ENCODE assay signal across 16 mouse cellular contexts in the genomic region with DNA sequence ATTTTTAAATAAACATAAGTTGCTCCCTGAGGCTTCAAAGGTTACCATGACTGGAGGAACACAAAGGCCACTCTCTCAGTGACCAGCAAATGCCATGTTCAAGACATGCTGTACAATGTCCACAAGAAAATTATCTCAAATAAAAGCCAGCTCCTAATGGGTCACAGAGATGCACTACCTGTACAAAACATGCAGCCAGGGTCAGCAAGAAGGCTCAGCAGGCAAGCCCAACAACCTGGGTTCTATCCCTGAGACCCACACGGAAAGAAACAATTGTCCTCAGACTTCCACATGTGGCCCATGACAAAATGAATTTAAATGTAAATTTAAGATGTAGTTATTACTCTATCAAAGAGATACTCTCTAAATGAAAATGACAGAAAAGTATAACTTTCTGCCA. TPM values are rescaled to one million over a fixed set of nuclear protein-coding genes. Genes with fewer than 3 reads are reported as not detected.
A peak's percentile ranks its signal among the peaks of the same experiment; 100 is the strongest.
DNase-seq lines count a peak whose midpoint lies in the region; ATAC-seq and TF ChIP-seq lines count a peak whose summit lies in the region.
"Had no signal": no experiment of that assay in that cellular context is flagged by ENCODE, and none has a peak within 500 bp of the region (broad histone marks: within the 10 kb centered on the region; RNA-seq: fewer than 3 reads in every experiment).

No protein-coding gene starts in this region.

- no peaks in the 10 kb centered on the region for H3K27me3 ChIP-seq in kidney, adult 2 months (replicated peaks; ENCODE audit: control insufficient read depth, insufficient read depth, low read length)
- H3K27me3 ChIP-seq in intestine, embryonic 15.5 days (replicated peaks), result no peaks in the 10 kb centered on the region
- no peaks in the 10 kb centered on the region for H3K27me3 ChIP-seq in liver, embryonic 13.5 days
- H3K27me3 ChIP-seq in stomach, embryonic 15.5 days (replicated peaks), result no peaks in the 10 kb centered on the region
- H3K27me3 ChIP-seq in hindbrain, embryonic 11.5 days (ENCODE audit: control insufficient read depth, insufficient read depth, low read length), result no peaks in the 10 kb centered on the region
- H3K27me3 ChIP-seq: forebrain, embryonic 15.5 days; neural tube, embryonic 12.5 days had no signal

- TF ChIP-seq POLR2A in kidney, adult 2 months (IDR thresholded peaks at IDR 0.05; ENCODE audit: low read depth, low read length), result no peak

- no peak overlapping the region for H3K9ac ChIP-seq in intestine, embryonic 15.5 days
- H3K9ac ChIP-seq in liver, embryonic 13.5 days, result peak overlapping the region; percentile 56
- H3K9ac ChIP-seq in stomach, embryonic 15.5 days, result no peak overlapping the region
- H3K9ac ChIP-seq in hindbrain, embryonic 11.5 days (ENCODE audit: low read depth, low read length), result no peak overlapping the region
- H3K9ac ChIP-seq: forebrain, embryonic 15.5 days; neural tube, embryonic 12.5 days had no signal

- peaks cover 30% of the 10 kb centered on the region for H3K4me1 ChIP-seq in kidney, adult 2 months (ENCODE audit: control insufficient read depth, insufficient read depth, low read length)
- H3K4me1 ChIP-seq in intestine, embryonic 15.5 days (replicated peaks), result peaks cover 24% of the 10 kb centered on the region
- H3K4me1 ChIP-seq in liver, embryonic 13.5 days (replicated peaks), result peaks cover 79% of the 10 kb centered on the region
- peaks cover 33% of the 10 kb centered on the region for H3K4me1 ChIP-seq in stomach, embryonic 15.5 days
- H3K4me1 ChIP-seq in hindbrain, embryonic 11.5 days (replicated peaks; ENCODE audit: control insufficient read depth, insufficient read depth, low read length), result peaks cover 6% of the 10 kb centered on the region

- no peaks in the 10 kb centered on the region for H3K36me3 ChIP-seq in kidney, adult 2 months (ENCODE audit: control insufficient read depth, insufficient read depth, low read length)
- no peaks in the 10 kb centered on the region for H3K36me3 ChIP-seq in intestine, embryonic 15.5 days
- H3K36me3 ChIP-seq in liver, embryonic 13.5 days, result peaks cover 24% of the 10 kb centered on the region
- no peaks in the 10 kb centered on the region for H3K36me3 ChIP-seq in stomach, embryonic 15.5 days
- no peaks in the 10 kb centered on the region for H3K36me3 ChIP-seq in hindbrain, embryonic 11.5 days (ENCODE audit: control insufficient read depth, insufficient read depth, low read length)
- H3K36me3 ChIP-seq: forebrain, embryonic 15.5 days; neural tube, embryonic 12.5 days had no signal

- H3K27ac ChIP-seq in kidney, adult 2 months (ENCODE audit: insufficient read depth, low read depth, low read length), result peak overlapping the region; percentile 69; the same call in 1 of the 2 replicates
- H3K27ac ChIP-seq in intestine, embryonic 15.5 days, result peak overlapping the region; percentile 82
- peak overlapping the region; percentile 77 for H3K27ac ChIP-seq in liver, embryonic 13.5 days
- H3K27ac ChIP-seq in stomach, embryonic 15.5 days, result peak overlapping the region; percentile 86
- no peak overlapping the region for H3K27ac ChIP-seq in hindbrain, embryonic 11.5 days (ENCODE audit: low read depth, low read length)
- H3K27ac ChIP-seq: forebrain, embryonic 15.5 days; neural tube, embryonic 12.5 days had no signal

- no peak for ATAC-seq in intestine, embryonic 15.5 days
- ATAC-seq in liver, embryonic 13.5 days (ENCODE audit: low read depth), result no peak
- ATAC-seq in stomach, embryonic 15.5 days (ENCODE audit: insufficient read depth, low FRiP score, low read depth), result no peak
- no peak for ATAC-seq in hindbrain, embryonic 11.5 days (ENCODE audit: low FRiP score)
- ATAC-seq: CD4-positive, CD25-positive, alpha-beta regulatory T cell, adult 4 months; forebrain, embryonic 15.5 days had no signal

- H3K4me2 ChIP-seq in intestine, embryonic 15.5 days (replicated peaks), result peak overlapping the region; percentile 39
- H3K4me2 ChIP-seq in liver, embryonic 13.5 days, result peak overlapping the region; percentile 46
- peak overlapping the region; percentile 21; the same call in 1 of the 2 replicates for H3K4me2 ChIP-seq in stomach, embryonic 15.5 days
- no peak overlapping the region for H3K4me2 ChIP-seq in hindbrain, embryonic 11.5 days (replicated peaks; ENCODE audit: low read depth, low read length)
- H3K4me2 ChIP-seq: forebrain, embryonic 15.5 days; neural tube, embryonic 12.5 days had no signal

- no peak for TF ChIP-seq CTCF in kidney, adult 2 months (conservative IDR thresholded peaks at IDR 0.05; ENCODE audit: insufficient read depth, insufficient read length, low read depth, low read length)

- H3K4me3 ChIP-seq in kidney, adult 2 months (ENCODE audit: insufficient read depth, low read depth, low read length), result no peak overlapping the region
- H3K4me3 ChIP-seq in intestine, embryonic 15.5 days (replicated peaks), result no peak overlapping the region
- H3K4me3 ChIP-seq in liver, embryonic 13.5 days (replicated peaks), result peak overlapping the region; percentile 22; the same call in 1 of the 2 replicates
- no peak overlapping the region for H3K4me3 ChIP-seq in stomach, embryonic 15.5 days (replicated peaks)
- H3K4me3 ChIP-seq in hindbrain, embryonic 11.5 days (ENCODE audit: low read depth, low read length), result no peak overlapping the region
- H3K4me3 ChIP-seq: forebrain, embryonic 15.5 days; neural tube, embryonic 12.5 days had no signal

- no peak for DNase-seq in kidney, adult 2 months
- no peak for DNase-seq in kidney, postnatal 10 days
- DNase-seq in liver, embryonic 13.5 days, result no peak
- no peak for DNase-seq in hindbrain, embryonic 11.5 days (ENCODE audit: low spot score)
- DNase-seq in embryo, embryonic 10 days (ENCODE audit: low spot score), result no peak
- DNase-seq: adrenal gland, postnatal 10 days; cerebellum, adult 9-10 months; embryo, embryonic 11 days; layer of hippocampus, adult 9-11 months; lung, adult 2 months; right cerebral cortex, postnatal 14 days had no signal

- H3K9me3 ChIP-seq in intestine, embryonic 15.5 days, result no peaks in the 10 kb centered on the region
- no peaks in the 10 kb centered on the region for H3K9me3 ChIP-seq in liver, embryonic 13.5 days (replicated peaks)
- no peaks in the 10 kb centered on the region for H3K9me3 ChIP-seq in stomach, embryonic 15.5 days
- no peaks in the 10 kb centered on the region for H3K9me3 ChIP-seq in hindbrain, embryonic 11.5 days (ENCODE audit: control insufficient read depth, low read length)
- H3K9me3 ChIP-seq: forebrain, embryonic 15.5 days; neural tube, embryonic 12.5 days had no signal

- WGBS in kidney, adult 2 months, result 87% methylated on average over 1 of the region's 1 CpGs
- 52% methylated on average over 1 of the region's 1 CpGs for WGBS in intestine, embryonic 15.5 days
- 81% methylated on average over 1 of the region's 1 CpGs for WGBS in liver, embryonic 13.5 days (ENCODE audit: insufficient replicate concordance)
- 56% methylated on average over 1 of the region's 1 CpGs for WGBS in stomach, embryonic 15.5 days
- WGBS in hindbrain, embryonic 11.5 days, result 76% methylated on average over 1 of the region's 1 CpGs

RNA-seq across cellular contexts. Expression of a gene that starts 4.7 kb away (rescaled TPM):
- polyA plus RNA-seq in kidney, adult 2 months (2012; rRNA removed), result 67.8 and 70.6 TPM in 2 replicates
- polyA plus RNA-seq in intestine, embryonic 15.5 days (2015; fragmentation: Nextera tagmentation; extraction: Ambion mirVana), result 30.5 and 30.7 TPM in 2 replicates
- 16.6 and 17.8 TPM in 2 replicates for polyA plus RNA-seq in liver, embryonic 13.5 days (2015; fragmentation: Nextera tagmentation; extraction: Ambion mirVana)
- polyA plus RNA-seq in stomach, embryonic 15.5 days (2015; fragmentation: Nextera tagmentation; extraction: Ambion mirVana), result 30.1 and 30.5 TPM in 2 replicates
- polyA plus RNA-seq in hindbrain, embryonic 11.5 days (2014; fragmentation: Nextera tagmentation; extraction: Ambion mirVana), result 18.7 and 24.9 TPM in 2 replicates
